Mouse (Mus musculus): ENCODE measurements around the gene Plaur. TPM values are rescaled to one million over a fixed set of nuclear protein-coding genes. Genes with fewer than 3 reads are reported as not detected.
A peak's percentile ranks its signal among the peaks of the same experiment; 100 is the strongest.

Gene Plaur
- polyA plus RNA-seq, 1 experiment, result 65.6 TPM

DNA sequence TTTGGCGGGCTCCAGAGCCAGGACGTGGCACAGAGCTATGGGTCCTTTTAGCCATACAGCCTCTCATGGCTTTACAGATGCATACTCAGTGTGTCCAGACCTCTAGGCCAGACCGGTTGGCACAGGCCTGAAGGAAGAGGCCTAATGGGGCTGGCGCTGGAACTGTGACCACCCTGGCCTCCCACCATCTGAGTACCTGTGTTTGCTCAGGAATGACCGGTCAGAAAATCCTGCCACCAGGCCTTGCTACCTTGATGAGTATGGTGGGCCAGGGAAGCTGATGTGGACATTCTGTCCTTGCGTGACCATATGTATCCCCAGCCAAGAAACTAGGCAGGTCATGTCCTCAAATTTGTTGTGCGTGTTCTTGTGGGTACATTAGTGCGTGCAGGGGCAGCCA lies 35.1 kb upstream of the Plaur start:
- no peak for TF ChIP-seq POLR2A (IDR thresholded peaks at IDR 0.05; ENCODE audit: borderline replicate concordance, extremely low read depth, low read depth, low read length)
- TF ChIP-seq CTCF (IDR thresholded peaks at IDR 0.05; ENCODE audit: insufficient read depth, low read length), result no peak
- WGBS, result 97% methylated on average over 8 of the region's 8 CpGs
- no peak for DNase-seq
- H3K4me3 ChIP-seq (replicated peaks; ENCODE audit: extremely low read depth, low read depth, low read length), result no peak overlapping the region
- H3K4me1 ChIP-seq (ENCODE audit: control insufficient read depth, insufficient read depth, low read length), result no peaks in the 10 kb centered on the region

DNA sequence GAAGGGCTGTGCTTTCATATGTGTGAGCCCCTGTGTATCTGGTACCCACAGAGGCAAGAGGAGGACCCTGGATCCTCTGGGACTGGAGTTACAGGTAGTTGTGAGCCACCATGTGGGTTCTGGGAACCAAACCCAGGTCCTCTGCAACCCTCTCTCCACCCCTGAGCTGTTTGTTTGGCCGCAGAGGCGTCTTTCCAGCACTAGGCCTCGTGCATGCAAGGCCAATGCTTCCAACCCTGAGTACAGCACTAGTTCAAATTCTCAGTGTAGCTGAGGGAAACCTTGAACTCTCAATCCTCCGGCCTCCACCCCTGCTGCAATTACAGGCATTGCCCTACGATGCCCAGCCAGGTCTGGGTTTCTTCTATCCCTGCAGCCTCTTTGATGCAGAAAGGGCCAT lies 33.6 kb upstream of the Plaur start:
- no peak for DNase-seq
- WGBS, result 89% methylated on average over 5 of the region's 5 CpGs
- Histone ChIP-seq H3K4me1 (ENCODE audit: control insufficient read depth, insufficient read depth, low read length) (no peaks in the 10 kb centered on the region), H3K4me3 (replicated peaks; ENCODE audit: extremely low read depth, low read depth, low read length) (no peak overlapping the region)
- TF ChIP-seq POLR2A (IDR thresholded peaks at IDR 0.05; ENCODE audit: borderline replicate concordance, extremely low read depth, low read depth, low read length), result no peak
- no peak for TF ChIP-seq CTCF (IDR thresholded peaks at IDR 0.05; ENCODE audit: insufficient read depth, low read length)

DNA sequence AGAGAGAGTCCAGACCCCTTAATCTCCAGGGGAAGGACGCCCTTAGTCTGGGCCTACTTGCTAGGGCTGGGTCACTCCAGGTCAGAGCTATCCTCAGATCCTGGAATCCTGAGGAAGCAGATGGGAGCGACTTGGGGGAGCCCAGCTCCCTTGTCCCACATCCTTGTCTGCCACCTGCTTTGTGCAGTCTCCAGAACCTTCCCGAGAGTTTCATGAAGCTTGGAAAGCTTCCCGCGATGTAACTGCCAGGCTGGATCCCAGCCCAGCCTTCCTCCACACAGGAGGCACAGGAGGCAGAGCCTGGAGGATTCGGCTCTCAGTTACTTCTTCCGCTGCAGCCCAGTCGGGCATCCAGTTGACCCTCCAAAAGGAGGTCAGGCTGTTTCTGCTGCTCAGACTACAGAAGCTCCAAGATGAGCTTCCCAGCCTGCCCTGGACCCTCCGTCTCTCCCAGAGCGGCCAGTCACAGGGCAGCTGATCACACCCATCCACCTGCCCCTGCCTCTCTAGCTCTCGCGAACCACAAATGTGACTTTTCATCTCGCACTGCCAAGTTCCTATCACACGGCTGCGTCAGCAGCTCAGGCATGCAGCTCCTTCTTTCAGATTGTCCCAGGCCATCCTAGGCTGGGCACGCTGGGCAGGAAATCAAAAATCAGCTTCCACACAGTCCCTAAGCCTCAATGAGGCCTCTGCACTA lies 32.7 kb upstream of the Plaur start:
- H3K4me1 ChIP-seq (ENCODE audit: control insufficient read depth, insufficient read depth, low read length), result no peaks in the 10 kb centered on the region
- no peak for DNase-seq
- 55% methylated on average over 16 of the region's 16 CpGs for WGBS
- H3K4me3 ChIP-seq (replicated peaks; ENCODE audit: extremely low read depth, low read depth, low read length), result no peak overlapping the region
- TF ChIP-seq POLR2A (IDR thresholded peaks at IDR 0.05; ENCODE audit: borderline replicate concordance, extremely low read depth, low read depth, low read length) (no peak), CTCF (IDR thresholded peaks at IDR 0.05; ENCODE audit: insufficient read depth, low read length) (no peak)

DNA sequence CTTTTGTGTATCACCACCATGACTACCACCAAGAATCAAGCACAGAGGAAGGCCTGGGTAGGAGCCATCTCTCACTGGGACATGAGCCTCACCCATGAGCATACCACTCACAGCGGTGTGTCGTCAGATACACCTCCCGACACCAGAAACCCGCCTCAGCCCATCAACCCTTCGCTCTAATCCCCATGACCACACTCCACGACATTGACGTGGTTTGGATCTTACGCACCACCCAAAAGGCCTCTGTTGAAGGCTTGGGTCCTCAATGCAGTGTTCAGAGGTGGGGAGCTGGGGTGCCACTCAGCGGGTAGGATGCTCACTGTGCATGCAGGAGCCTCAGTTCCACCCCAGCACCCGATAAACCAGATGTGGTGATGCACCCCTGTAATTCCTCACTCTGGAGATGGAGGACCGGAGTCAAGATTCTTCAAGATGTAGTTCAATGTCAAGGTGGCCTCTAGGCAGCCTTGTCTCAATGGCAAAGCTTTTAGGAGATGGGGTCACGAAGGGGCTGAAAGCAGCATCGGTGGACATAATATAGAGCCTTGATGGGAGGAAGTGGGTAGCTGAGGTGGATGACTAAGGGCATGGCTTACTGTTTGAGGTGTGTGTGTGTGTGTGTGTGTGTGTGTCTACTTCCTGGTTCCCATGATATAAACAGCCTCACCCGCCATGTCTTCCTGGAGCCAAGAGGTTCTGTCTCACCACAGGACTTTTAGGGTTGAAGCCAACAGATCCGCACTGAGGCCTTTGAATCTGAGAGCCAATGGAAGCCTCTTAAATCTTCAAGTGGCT lies 31.5 kb upstream of the Plaur start:
- Histone ChIP-seq H3K4me3 (replicated peaks; ENCODE audit: extremely low read depth, low read depth, low read length) (no peak overlapping the region), H3K4me1 (ENCODE audit: control insufficient read depth, insufficient read depth, low read length) (no peaks in the 10 kb centered on the region)
- 88% methylated on average over 15 of the region's 15 CpGs for WGBS
- no peak for TF ChIP-seq CTCF (IDR thresholded peaks at IDR 0.05; ENCODE audit: insufficient read depth, low read length)
- no peak for TF ChIP-seq POLR2A (IDR thresholded peaks at IDR 0.05; ENCODE audit: borderline replicate concordance, extremely low read depth, low read depth, low read length)
- DNase-seq, result no peak

DNA sequence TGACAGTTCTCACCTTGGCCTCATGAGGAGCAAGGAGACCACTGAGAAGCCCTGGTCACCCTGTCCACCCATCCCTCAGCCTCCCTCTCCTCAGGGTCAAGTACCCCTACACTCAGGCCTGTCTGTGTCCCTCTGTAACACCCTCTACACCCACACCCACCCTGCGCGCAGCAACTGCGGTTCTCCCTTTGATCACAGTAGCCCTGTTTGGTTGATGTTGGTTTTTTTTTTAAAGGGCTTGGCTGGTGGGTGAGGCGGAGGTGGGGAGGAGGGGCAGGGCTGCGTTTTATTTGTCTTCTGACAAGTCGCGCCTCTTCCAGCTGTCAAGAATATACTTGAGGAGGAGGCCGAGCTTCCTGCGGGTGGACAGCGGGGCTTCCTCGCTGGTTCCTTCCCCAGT lies 30.6 kb upstream of the Plaur start:
- no peak for DNase-seq
- 27% methylated on average over 11 of the region's 11 CpGs for WGBS
- H3K4me1 ChIP-seq (ENCODE audit: control insufficient read depth, insufficient read depth, low read length), result no peaks in the 10 kb centered on the region
- TF ChIP-seq POLR2A (IDR thresholded peaks at IDR 0.05; ENCODE audit: borderline replicate concordance, extremely low read depth, low read depth, low read length), result no peak
- no peak overlapping the region for H3K4me3 ChIP-seq (replicated peaks; ENCODE audit: extremely low read depth, low read depth, low read length)

DNA sequence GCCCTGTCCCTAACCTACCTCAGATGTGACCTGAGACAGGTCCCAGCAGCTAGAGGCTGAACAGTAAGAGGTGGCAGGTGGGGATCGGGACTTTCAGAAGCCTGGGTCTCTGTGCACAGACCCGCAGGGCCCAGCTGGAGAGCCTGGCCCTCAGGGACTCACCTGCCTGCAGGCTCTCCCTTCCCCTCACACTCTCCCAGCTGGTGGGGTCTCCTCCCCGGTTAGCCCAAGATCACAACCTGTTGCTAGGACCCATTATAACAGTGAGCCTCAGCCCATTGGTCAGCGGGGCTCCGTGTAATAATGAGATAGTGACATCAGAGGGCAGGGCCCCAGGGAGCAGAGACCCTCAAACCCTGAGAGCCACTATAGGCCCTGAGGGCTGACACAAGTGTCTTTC lies 27.0 kb upstream of the Plaur start:
- H3K4me1 ChIP-seq (ENCODE audit: control insufficient read depth, insufficient read depth, low read length), result no peaks in the 10 kb centered on the region
- no peak for DNase-seq
- 75% methylated on average over 5 of the region's 5 CpGs for WGBS
- no peak overlapping the region for H3K4me3 ChIP-seq (replicated peaks; ENCODE audit: extremely low read depth, low read depth, low read length)
- TF ChIP-seq POLR2A (IDR thresholded peaks at IDR 0.05; ENCODE audit: borderline replicate concordance, extremely low read depth, low read depth, low read length) (no peak), CTCF (IDR thresholded peaks at IDR 0.05; ENCODE audit: insufficient read depth, low read length) (no peak)

DNA sequence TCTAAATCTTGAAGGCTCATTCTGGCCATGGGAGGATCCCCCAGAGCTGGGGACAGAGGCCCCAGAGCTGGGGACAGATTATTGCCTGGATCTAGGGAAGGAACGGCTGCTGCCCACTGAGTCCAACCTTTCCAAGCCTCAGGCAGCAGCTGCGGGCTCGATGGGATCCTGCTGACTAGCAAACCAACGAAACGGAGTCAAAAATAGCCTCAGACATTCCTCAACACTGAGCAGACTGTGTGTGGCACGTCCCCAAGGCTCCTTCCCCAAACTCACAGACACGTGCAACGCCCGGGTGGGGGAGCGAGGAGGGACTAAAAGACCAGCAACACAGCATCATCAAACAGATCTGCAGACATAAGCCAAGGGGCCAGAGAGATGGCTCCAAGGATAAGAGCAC lies 24.3 kb upstream of the Plaur start:
- TF ChIP-seq CTCF (IDR thresholded peaks at IDR 0.05; ENCODE audit: insufficient read depth, low read length), result no peak
- TF ChIP-seq POLR2A (IDR thresholded peaks at IDR 0.05; ENCODE audit: borderline replicate concordance, extremely low read depth, low read depth, low read length), result no peak
- Histone ChIP-seq H3K4me1 (ENCODE audit: control insufficient read depth, insufficient read depth, low read length) (no peaks in the 10 kb centered on the region), H3K4me3 (replicated peaks; ENCODE audit: extremely low read depth, low read depth, low read length) (no peak overlapping the region)
- no peak for DNase-seq
- 55% methylated on average over 10 of the region's 10 CpGs for WGBS

DNA sequence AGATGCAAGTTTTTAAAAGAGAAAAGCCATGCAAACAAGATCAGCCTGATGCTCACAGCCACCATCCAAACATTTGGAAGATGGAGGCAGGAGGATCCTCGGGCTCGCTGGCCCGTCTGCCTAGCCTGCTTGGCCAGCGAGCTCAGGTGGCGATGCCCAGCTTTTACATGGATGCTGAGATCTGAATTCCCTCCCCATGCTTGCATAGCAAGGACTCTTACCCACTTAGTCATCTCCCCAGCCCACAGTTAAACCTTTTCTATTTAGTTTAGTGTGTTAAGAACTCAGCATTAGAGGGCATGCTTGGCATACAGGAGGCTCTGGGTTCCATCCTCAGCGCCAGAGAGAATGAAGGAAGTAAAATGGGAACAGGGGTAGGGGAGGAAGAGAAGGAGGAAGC lies 23.1 kb upstream of the Plaur start:
- no peak for DNase-seq
- WGBS, result 70% methylated on average over 6 of the region's 6 CpGs
- no peak for TF ChIP-seq POLR2A (IDR thresholded peaks at IDR 0.05; ENCODE audit: borderline replicate concordance, extremely low read depth, low read depth, low read length)
- TF ChIP-seq CTCF (IDR thresholded peaks at IDR 0.05; ENCODE audit: insufficient read depth, low read length), result no peak
- Histone ChIP-seq H3K4me1 (ENCODE audit: control insufficient read depth, insufficient read depth, low read length) (no peaks in the 10 kb centered on the region), H3K4me3 (replicated peaks; ENCODE audit: extremely low read depth, low read depth, low read length) (no peak overlapping the region)

DNA sequence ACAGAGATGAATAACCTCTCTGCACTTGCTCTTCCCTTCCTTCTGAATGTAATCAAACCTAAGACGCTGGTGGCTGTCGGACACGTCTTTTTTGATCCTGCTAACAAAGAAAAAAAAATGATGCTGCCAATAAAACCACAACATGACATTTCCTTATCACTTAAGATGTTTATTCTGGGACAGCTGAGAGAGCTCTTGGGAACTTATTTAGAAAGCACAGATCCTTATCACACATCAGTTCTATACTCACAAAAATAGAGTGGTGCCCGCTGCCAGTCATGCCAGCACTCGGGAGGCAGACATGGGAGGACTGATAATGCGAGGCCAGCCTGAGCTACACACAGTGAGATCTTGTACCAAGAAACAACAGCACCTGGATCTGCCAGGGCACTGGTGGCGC lies 22.4 kb upstream of the Plaur start:
- DNase-seq, result no peak
- whole genome bisulfite sequencing, result 38% methylated on average over 7 of the region's 7 CpGs
- no peak for TF ChIP-seq POLR2A (IDR thresholded peaks at IDR 0.05; ENCODE audit: borderline replicate concordance, extremely low read depth, low read depth, low read length)
- TF ChIP-seq CTCF (IDR thresholded peaks at IDR 0.05; ENCODE audit: insufficient read depth, low read length), result no peak
- Histone ChIP-seq H3K4me3 (replicated peaks; ENCODE audit: extremely low read depth, low read depth, low read length) (no peak overlapping the region), H3K4me1 (ENCODE audit: control insufficient read depth, insufficient read depth, low read length) (no peaks in the 10 kb centered on the region)

DNA sequence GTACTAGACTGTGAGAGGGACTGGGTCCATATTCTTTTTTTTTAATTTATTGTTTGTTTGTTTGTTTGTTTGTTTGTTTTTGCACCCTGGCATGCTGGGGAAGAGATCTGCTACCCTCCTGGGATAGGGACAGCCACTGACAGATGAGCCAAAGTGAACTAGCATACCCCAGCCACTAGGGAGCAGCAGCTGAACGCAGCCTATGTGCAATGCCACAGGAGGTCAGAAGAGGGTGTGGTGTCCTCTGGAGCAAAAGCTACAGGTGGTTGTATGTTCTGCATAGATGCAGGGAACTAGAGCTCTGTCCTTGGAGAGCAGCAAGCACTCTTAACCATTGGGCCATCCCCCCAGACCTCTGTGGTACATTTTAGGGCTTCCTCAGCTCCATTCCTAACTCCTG lies 20.5 kb upstream of the Plaur start:
- Histone ChIP-seq H3K4me3 (replicated peaks; ENCODE audit: extremely low read depth, low read depth, low read length) (no peak overlapping the region), H3K4me1 (ENCODE audit: control insufficient read depth, insufficient read depth, low read length) (no peaks in the 10 kb centered on the region)
- 0% methylated on average over 1 of the region's 1 CpGs for WGBS
- DNase-seq, result peak; percentile 65
- TF ChIP-seq CTCF (IDR thresholded peaks at IDR 0.05; ENCODE audit: insufficient read depth, low read length) (peak; percentile 100), POLR2A (IDR thresholded peaks at IDR 0.05; ENCODE audit: borderline replicate concordance, extremely low read depth, low read depth, low read length) (no peak)

All from lung, adult 2 months (tissue).